Mouse (Mus musculus) left cerebral cortex, postnatal 14 days (tissue): ENCODE data around the gene Rbx1. TPM values are rescaled to one million over a fixed set of nuclear protein-coding genes. Genes with fewer than 3 reads are reported as not detected.
"Not testable (repeated sequence)": the region's sequence is repeated elsewhere in the genome, so short reads cannot be mapped to it uniquely, and the experiment has no call there.

Experiments used
- DNase-seq, 2 experiments: peaks; one replicate each; pipeline ENCODE4 v3.0.0; 2021 to 2022; ENCODE audit warnings: low spot score in 2 of 2, mixed read lengths in 1 of 2
- intact Hi-C: fragments of 180-260 bp; cut with DNase I; formaldehyde crosslinking; loops from one replicate; pipeline ENCODE4 v1.15.1; 2025
- long read RNA-seq, 2 experiments: library from polyadenylated mRNA; stranded (forward); transcript quantifications; one replicate each; pipeline ENCODE4 v2.0.0; 2021
- total RNA-seq, 2 experiments: library from RNA; stranded (reverse); gene quantifications; 2 replicates each; pipeline ENCODE4 v1.2.3; 2021

The Rbx1 gene
- total RNA-seq: 100 to 1,000 TPM; 128 to 139 TPM
- long read RNA-seq, experiment 1, transcript Rbx1-203 (2 exons, 794 nt): minor isoform, 7 of 302 reads
- long read RNA-seq, experiment 1, transcript Rbx1-201 (5 exons, 1,675 nt): major isoform, 279 of 302 reads
- long read RNA-seq, experiment 1, transcript Rbx1-204 (5 exons, 651 nt): minor isoform, 8 of 302 reads
- long read RNA-seq, experiment 1, partial matches to known transcripts: 2 of 302 reads
- long read RNA-seq, experiment 1, other reads (novel, unspliced or antisense): 6 of 302 reads
- long read RNA-seq, experiment 2, transcript Rbx1-203 (2 exons, 794 nt): minor isoform, 6 of 202 reads
- long read RNA-seq, experiment 2, transcript Rbx1-201 (5 exons, 1,675 nt): major isoform, 190 of 202 reads
- long read RNA-seq, experiment 2, partial matches to known transcripts: 2 of 202 reads
- long read RNA-seq, experiment 2, other reads (novel, unspliced or antisense): 1 of 202 reads

- intact Hi-C loops: loop anchor here (2.0 kb wide), 1 partner anchor 119 kb away; the partner anchor contains the start of gene Ep300
Observed at GRCm38 (mm10) chr15:81465901-81466737, at the start of gene Rbx1. TSS of gene Rbx1 (plus strand) at chr15:81466296.

GRCm38 (mm10) chr15:81416763-81417310 is 49.3 kb upstream of the Rbx1 start:
- intact Hi-C loops, DNase-seq: not testable (repeated sequence)

More at GRCm38 (mm10) chr15:81465901-81466737, at the start of gene Rbx1:
- peak; percentile 98 for DNase-seq

- DNase-seq: no peak
- intact Hi-C loops: no loop called here
Observed at GRCm38 (mm10) chr15:81418065-81418464, 48.0 kb upstream of the Rbx1 start.

- intact Hi-C loops: no loop called here
- peak in 1 of 2 experiments; percentile 6 for DNase-seq
Observed at GRCm38 (mm10) chr15:81421454-81421853, 44.6 kb upstream of the Rbx1 start.

GRCm38 (mm10) chr15:81422156-81422681 is 43.9 kb upstream of the Rbx1 start:
- intact Hi-C loops: no loop called here
- peak in 1 of 2 experiments; percentile 14 for DNase-seq

GRCm38 (mm10) chr15:81425311-81425710 is 40.8 kb upstream of the Rbx1 start:
- DNase-seq: no peak
- intact Hi-C loops: no loop called here

GRCm38 (mm10) chr15:81427947-81428346 is 38.1 kb upstream of the Rbx1 start:
- no peak for DNase-seq
- intact Hi-C loops: no loop called here

- no peak for DNase-seq
- intact Hi-C loops: no loop called here
Observed at GRCm38 (mm10) chr15:81431195-81431594, 34.9 kb upstream of the Rbx1 start.

GRCm38 (mm10) chr15:81438345-81438744 is 27.8 kb upstream of the Rbx1 start:
- intact Hi-C loops: no loop called here
- no peak for DNase-seq

GRCm38 (mm10) chr15:81439236-81439635 is 26.9 kb upstream of the Rbx1 start:
- intact Hi-C loops: no loop called here
- DNase-seq: no peak

- peak; percentile 83 to 85 for DNase-seq
- intact Hi-C loops: no loop called here
Observed at GRCm38 (mm10) chr15:81448463-81448862, 17.6 kb upstream of the Rbx1 start.

GRCm38 (mm10) chr15:81461523-81461922 is 4.6 kb upstream of the Rbx1 start:
- intact Hi-C loops: no loop called here
- DNase-seq: no peak

- intact Hi-C loops: no loop called here
- DNase-seq: no peak
Observed at GRCm38 (mm10) chr15:81465016-81465660, 958 bp upstream of the Rbx1 start.

GRCm38 (mm10) chr15:81466738-81467113 is 630 bp downstream of the Rbx1 start:
- no peak for DNase-seq
- intact Hi-C loops: loop anchor here (2.0 kb wide), 1 partner anchor 118 kb away; the partner anchor contains the start of gene Ep300

- intact Hi-C loops: no loop called here
- DNase-seq: no peak
Observed at GRCm38 (mm10) chr15:81470735-81471134, 4.6 kb downstream of the Rbx1 start.

GRCm38 (mm10) chr15:81472256-81472655 is 6.2 kb downstream of the Rbx1 start:
- no peak for DNase-seq
- intact Hi-C loops: no loop called here

- intact Hi-C loops: no loop called here
- DNase-seq: peak; percentile 28 to 49
Observed at GRCm38 (mm10) chr15:81475654-81476053, 9.6 kb downstream of the Rbx1 start.

- intact Hi-C loops: no loop called here
- DNase-seq: no peak
Observed at GRCm38 (mm10) chr15:81476597-81476996, 10.5 kb downstream of the Rbx1 start.
